Mouse (Mus musculus) spleen, adult 2 months (tissue): ENCODE results near the gene Adam33.

ENCODE experiments used
- CTCF ChIP-seq: fragments of 200-500 bp; IDR thresholded peaks from 2 replicates; pipeline ENCODE4 v1.5.1; 2011; ENCODE audit warnings: mild to moderate bottlenecking, inconsistent platforms; ENCODE audit not compliant: insufficient read depth, insufficient read length, insufficient replicate concordance; ENCODE audit errors: extremely low read depth
- POLR2A ChIP-seq: fragments of 200-500 bp; IDR thresholded peaks from 2 replicates; pipeline ENCODE4 v1.6.1; 2011; ENCODE audit warnings: low read depth, low read length, inconsistent platforms

- no peak for TF ChIP-seq POLR2A
- TF ChIP-seq CTCF: no peak
These were observed 2.8 kb downstream of the Adam33 start for GRCm38 (mm10) chr2:131060784-131061183.
